Comparison of ENCODE assay signal across 30 mouse cellular contexts in genomic region chr7:51931217-51931616, GRCm38 (mm10).
DNase-seq lines count a peak whose midpoint lies in the region; ATAC-seq and TF ChIP-seq lines count a peak whose summit lies in the region.
"Had no signal": no experiment of that assay in that cellular context is flagged by ENCODE, and none has a peak within 500 bp of the region (broad histone marks: within the 10 kb centered on the region; RNA-seq: fewer than 3 reads in every experiment).

No protein-coding gene starts in this region.

- peaks cover 29% of the 10 kb centered on the region for H3K4me1 ChIP-seq in midbrain, embryonic 13.5 days (replicated peaks)
- peaks cover 4% of the 10 kb centered on the region; the same call in 1 of the 2 replicates for H3K4me1 ChIP-seq in midbrain, postnatal 0 days (ENCODE audit: insufficient read depth, low read length)
- H3K4me1 ChIP-seq in hindbrain, embryonic 14.5 days (replicated peaks; ENCODE audit: control insufficient read depth, insufficient read depth, low read length): peaks cover 15% of the 10 kb centered on the region
- H3K4me1 ChIP-seq: heart, embryonic 12.5 days; liver, embryonic 12.5 days had no signal

- TF ChIP-seq CTCF in midbrain, postnatal 0 days (IDR thresholded peaks at IDR 0.05): no peak

- H3K36me3 ChIP-seq in midbrain, embryonic 13.5 days: no peaks in the 10 kb centered on the region
- no peaks in the 10 kb centered on the region for H3K36me3 ChIP-seq in midbrain, postnatal 0 days (ENCODE audit: insufficient read depth, low read length)
- no peaks in the 10 kb centered on the region for H3K36me3 ChIP-seq in hindbrain, embryonic 14.5 days (replicated peaks; ENCODE audit: control insufficient read depth, insufficient read depth)
- H3K36me3 ChIP-seq: embryonic facial prominence, embryonic 12.5 days; heart, embryonic 12.5 days; hindbrain, embryonic 13.5 days; liver, embryonic 12.5 days; midbrain, embryonic 15.5 days; neural tube, embryonic 12.5 days had no signal

- peak; percentile 18 for DNase-seq in layer of hippocampus, adult 11-12 months (ENCODE audit: low spot score)
- DNase-seq in layer of hippocampus, postnatal 25 days (ENCODE audit: extremely low spot score in 1 of 2, low spot score in 1 of 2): no peak
- DNase-seq in midbrain, postnatal 0 days (ENCODE audit: low spot score): no peak
- DNase-seq in layer of hippocampus, adult 9-11 months: peak; percentile 35
- DNase-seq in hindbrain, embryonic 14.5 days (ENCODE audit: low spot score): no peak
- DNase-seq: adrenal gland, adult 8-10 months; cerebellum, adult 11-12 months; cerebellum, adult 9-11 months; embryo, embryonic 11 days; gastrocnemius, postnatal 25 days; heart, adult 18-20 months; heart, postnatal 4 days; kidney, adult 9 months; kidney, postnatal 10 days; liver, postnatal 0 days; lung, postnatal 36 days; right cerebral cortex, adult 18-20 months; spleen, adult 18-20 months; thymus, adult 18-20 months; thymus, postnatal 25 days had no signal

- H3K9me3 ChIP-seq in midbrain, embryonic 13.5 days: no peaks in the 10 kb centered on the region
- no peaks in the 10 kb centered on the region for H3K9me3 ChIP-seq in midbrain, postnatal 0 days (ENCODE audit: low read length)
- no peaks in the 10 kb centered on the region for H3K9me3 ChIP-seq in hindbrain, embryonic 14.5 days (ENCODE audit: control insufficient read depth, low read length)
- H3K9me3 ChIP-seq: embryonic facial prominence, embryonic 12.5 days; heart, embryonic 12.5 days; hindbrain, embryonic 13.5 days; liver, embryonic 12.5 days; midbrain, embryonic 15.5 days; neural tube, embryonic 12.5 days had no signal

- 0 out of 2 replicates have a peak overlapping the region, but pooled peaks have one; percentile 10 for H3K27ac ChIP-seq in midbrain, embryonic 13.5 days
- no peak overlapping the region for H3K27ac ChIP-seq in midbrain, postnatal 0 days (ENCODE audit: low read depth, low read length)
- no peak overlapping the region for H3K27ac ChIP-seq in hindbrain, embryonic 14.5 days
- H3K27ac ChIP-seq: embryonic facial prominence, embryonic 12.5 days; liver, embryonic 12.5 days; neural tube, embryonic 12.5 days had no signal

- no peak overlapping the region for H3K4me3 ChIP-seq in midbrain, embryonic 13.5 days (replicated peaks)
- no peak overlapping the region for H3K4me3 ChIP-seq in midbrain, postnatal 0 days (ENCODE audit: low read depth, low read length)
- no peak overlapping the region for H3K4me3 ChIP-seq in hindbrain, embryonic 14.5 days (replicated peaks; ENCODE audit: low read length)
- H3K4me3 ChIP-seq: embryonic facial prominence, embryonic 12.5 days; heart, embryonic 12.5 days; hindbrain, embryonic 13.5 days; liver, embryonic 12.5 days; midbrain, embryonic 15.5 days; myocyte; neural tube, embryonic 12.5 days had no signal

- H3K9ac ChIP-seq in midbrain, embryonic 13.5 days (replicated peaks): no peak overlapping the region
- H3K9ac ChIP-seq in midbrain, postnatal 0 days (replicated peaks; ENCODE audit: low read length, poor library complexity, severe bottlenecking): no peak overlapping the region
- no peak overlapping the region for H3K9ac ChIP-seq in hindbrain, embryonic 14.5 days
- H3K9ac ChIP-seq: embryonic facial prominence, embryonic 12.5 days; heart, embryonic 12.5 days; hindbrain, embryonic 13.5 days; liver, embryonic 12.5 days; liver, postnatal 0 days; midbrain, embryonic 15.5 days; neural tube, embryonic 12.5 days had no signal

- no peak overlapping the region for H3K4me2 ChIP-seq in midbrain, embryonic 13.5 days (replicated peaks)
- H3K4me2 ChIP-seq in midbrain, postnatal 0 days (ENCODE audit: low read depth, low read length, poor library complexity, severe bottlenecking): no peak overlapping the region
- H3K4me2 ChIP-seq in hindbrain, embryonic 14.5 days (replicated peaks): no peak overlapping the region
- H3K4me2 ChIP-seq: embryonic facial prominence, embryonic 12.5 days; heart, embryonic 12.5 days; hindbrain, embryonic 13.5 days; liver, embryonic 12.5 days; midbrain, embryonic 15.5 days; neural tube, embryonic 12.5 days had no signal

- ATAC-seq in midbrain, embryonic 13.5 days: no peak
- ATAC-seq in midbrain, postnatal 0 days (ENCODE audit: low FRiP score): no peak
- ATAC-seq in activated CD4-positive, CD25-positive, alpha-beta regulatory T cell, adult 4 months: no peak
- no peak for ATAC-seq in hindbrain, embryonic 14.5 days (ENCODE audit: low FRiP score)
- ATAC-seq: intestine, postnatal 0 days; liver, embryonic 12.5 days; liver, postnatal 0 days; midbrain, embryonic 15.5 days had no signal

- no peaks in the 10 kb centered on the region for H3K27me3 ChIP-seq in midbrain, embryonic 13.5 days
- no peaks in the 10 kb centered on the region for H3K27me3 ChIP-seq in midbrain, postnatal 0 days (ENCODE audit: insufficient read depth, low read length)
- no peaks in the 10 kb centered on the region for H3K27me3 ChIP-seq in hindbrain, embryonic 14.5 days (ENCODE audit: control insufficient read depth, insufficient read depth, low read length)
- H3K27me3 ChIP-seq: embryonic facial prominence, embryonic 12.5 days; heart, embryonic 12.5 days; hindbrain, embryonic 13.5 days; liver, embryonic 12.5 days; midbrain, embryonic 15.5 days; neural tube, embryonic 12.5 days had no signal

- WGBS in midbrain, embryonic 13.5 days: 87% methylated on average over 4 of the region's 4 CpGs
- 86% methylated on average over 4 of the region's 4 CpGs for WGBS in midbrain, postnatal 0 days
- 73% methylated on average over 4 of the region's 4 CpGs for whole genome bisulfite sequencing in hindbrain, embryonic 14.5 days

Comparison
In these comparisons a context has a peak if more than half of its experiments do, and no peak if none do; other contexts are left out.
1. DNase-seq: peak in layer of hippocampus, adult 11-12 months (single experiment) and layer of hippocampus, adult 9-11 months (single experiment); none in layer of hippocampus, postnatal 25 days (0 of 2), midbrain, postnatal 0 days (single experiment) and hindbrain, embryonic 14.5 days (single experiment).